Mouse (Mus musculus): Measurements from ENCODE around the gene Oip5.
A peak's percentile ranks its signal among the peaks of the same experiment; 100 is the strongest.
"Not testable (repeated sequence)": the region's sequence is repeated elsewhere in the genome, so short reads cannot be mapped to it uniquely, and the experiment has no call there.

The Oip5 gene

DNA sequence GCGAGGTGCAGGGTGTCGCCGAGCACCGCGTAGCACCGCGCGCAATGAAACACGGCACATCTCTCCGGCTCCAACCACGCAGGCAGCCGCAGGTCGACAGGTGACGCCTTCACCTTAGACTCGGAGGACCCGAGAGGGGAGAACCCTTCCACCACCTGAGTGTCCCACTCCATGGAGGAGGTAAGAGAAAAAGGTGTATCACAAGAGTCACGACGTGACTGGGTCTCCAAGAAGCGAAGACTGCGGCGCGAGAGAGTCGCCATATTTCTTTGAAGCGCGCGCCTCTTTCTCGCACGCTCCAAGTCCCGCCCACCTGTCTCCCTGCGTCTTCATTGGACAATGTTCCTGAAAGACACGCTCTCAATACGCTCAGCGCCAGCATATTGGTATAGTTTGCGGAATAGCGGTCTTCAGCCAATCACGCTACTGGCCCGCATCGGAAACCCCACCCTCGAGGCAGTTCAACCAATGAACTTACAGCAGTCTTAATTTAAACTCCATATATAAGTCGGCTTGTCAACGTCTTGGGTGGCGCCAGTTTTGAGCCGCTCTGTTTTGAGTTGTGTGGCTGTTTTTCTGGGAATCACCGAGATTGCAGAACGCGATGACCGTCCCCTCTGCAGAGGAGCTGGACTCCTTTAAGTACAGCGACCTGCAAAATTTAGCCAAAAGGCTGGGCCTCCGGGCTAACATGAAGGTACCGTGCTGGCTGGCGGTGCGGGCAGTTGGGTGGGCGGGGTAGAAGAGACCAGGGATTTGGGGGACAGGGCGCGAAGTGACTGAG lies at the start of gene Oip5, which contains the start of gene Nusap1:
Oip5 (minus strand) TSS at position 271 of the 784 bp plus-strand sequence.
Nusap1 (plus strand) TSS at position 100 of the 784 bp plus-strand sequence.
- peak; percentile 90 to 93 for DNase-seq (ENCODE audit: low spot score in 2 of 2)

DNA sequence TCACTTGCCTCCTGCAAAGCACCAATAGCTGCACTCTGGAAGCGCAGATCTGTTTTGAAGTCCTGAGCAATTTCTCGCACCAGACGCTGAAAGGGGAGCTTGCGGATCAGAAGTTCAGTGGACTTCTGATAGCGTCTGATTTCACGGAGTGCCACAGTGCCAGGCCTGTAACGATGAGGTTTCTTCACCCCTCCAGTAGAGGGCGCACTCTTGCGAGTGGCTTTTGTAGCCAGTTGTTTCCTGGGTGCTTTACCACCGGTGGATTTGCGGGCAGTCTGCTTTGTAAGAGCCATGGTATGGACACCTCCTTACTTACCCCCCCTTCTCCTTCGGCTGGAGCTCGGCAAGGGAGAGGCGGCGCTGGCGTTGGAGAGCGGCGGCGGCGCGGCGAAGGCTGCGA lies 47.5 kb upstream of the Oip5 start:
- DNase-seq (ENCODE audit: low spot score in 2 of 2) = not testable (repeated sequence)

DNA sequence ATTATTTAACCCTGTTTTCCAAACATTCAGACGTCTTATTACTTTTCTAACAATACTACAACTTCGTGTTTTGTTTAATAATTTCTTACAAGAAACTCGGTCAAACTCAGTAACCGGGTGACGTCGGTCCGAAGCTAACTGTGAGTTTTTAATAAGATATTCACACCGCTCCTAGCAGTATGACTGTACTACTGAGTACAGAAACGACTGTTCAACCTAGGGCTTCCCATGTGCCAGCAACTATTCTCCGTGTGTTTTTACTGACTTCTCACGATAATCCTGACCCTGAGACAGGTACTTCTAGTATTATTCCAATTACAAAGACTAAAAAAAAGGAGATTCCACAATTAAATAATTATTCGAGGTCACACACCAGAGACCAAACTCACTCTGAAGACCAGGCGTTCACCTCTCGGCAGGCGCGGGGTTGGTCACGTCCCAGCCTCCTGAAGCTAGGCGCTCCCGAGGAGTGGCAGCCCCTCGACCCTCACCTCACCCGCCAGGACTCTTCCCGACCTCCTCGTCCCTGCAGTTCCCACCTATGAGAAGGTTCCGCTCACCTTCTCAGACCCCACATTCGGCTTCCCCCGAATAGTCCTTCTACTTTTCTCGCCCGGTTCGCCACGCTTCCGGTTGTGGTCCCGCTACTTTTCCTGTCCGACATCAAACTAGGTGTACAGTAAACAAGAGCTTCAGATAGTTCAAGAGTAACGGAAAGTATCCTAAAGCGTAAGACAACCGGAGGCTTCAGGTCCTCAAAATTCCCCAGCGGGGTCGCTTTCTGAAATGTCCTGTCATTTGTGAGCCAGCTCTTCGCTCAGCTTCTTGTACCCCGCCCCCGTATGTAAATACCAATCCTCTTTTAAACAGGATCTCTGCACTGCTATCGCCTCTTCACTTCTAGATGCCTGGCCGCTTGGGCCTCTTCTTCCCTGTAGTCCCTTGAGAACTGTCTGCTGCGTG lies 44.2 kb upstream of the Oip5 start, which contains the start of gene Ndufaf1:
Ndufaf1 (minus strand) TSS at position 608 of the 963 bp plus-strand sequence.
- peak; percentile 68 to 78 for DNase-seq (ENCODE audit: low spot score in 2 of 2)

DNA sequence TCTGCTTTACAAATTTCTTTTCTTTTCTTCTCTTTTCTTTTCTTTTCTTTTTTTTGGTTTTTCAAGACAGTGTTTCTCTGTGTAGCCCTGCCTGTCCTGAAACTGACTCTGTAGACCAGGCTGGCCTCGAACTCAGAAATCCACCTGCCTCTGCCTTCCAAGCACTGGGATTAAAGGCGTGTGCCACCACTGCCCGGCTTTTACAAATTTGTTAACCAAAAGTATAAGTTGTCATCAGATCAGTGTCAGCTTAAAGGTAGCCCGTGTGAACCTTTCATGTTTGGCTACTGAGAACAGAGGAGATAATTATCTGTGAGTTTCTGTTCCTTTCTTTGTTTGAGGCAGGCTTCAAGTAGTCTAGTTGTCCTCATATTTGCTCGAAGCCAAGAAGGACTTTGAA lies 26.0 kb upstream of the Oip5 start:
- DNase-seq (ENCODE audit: low spot score in 2 of 2) = no peak

DNA sequence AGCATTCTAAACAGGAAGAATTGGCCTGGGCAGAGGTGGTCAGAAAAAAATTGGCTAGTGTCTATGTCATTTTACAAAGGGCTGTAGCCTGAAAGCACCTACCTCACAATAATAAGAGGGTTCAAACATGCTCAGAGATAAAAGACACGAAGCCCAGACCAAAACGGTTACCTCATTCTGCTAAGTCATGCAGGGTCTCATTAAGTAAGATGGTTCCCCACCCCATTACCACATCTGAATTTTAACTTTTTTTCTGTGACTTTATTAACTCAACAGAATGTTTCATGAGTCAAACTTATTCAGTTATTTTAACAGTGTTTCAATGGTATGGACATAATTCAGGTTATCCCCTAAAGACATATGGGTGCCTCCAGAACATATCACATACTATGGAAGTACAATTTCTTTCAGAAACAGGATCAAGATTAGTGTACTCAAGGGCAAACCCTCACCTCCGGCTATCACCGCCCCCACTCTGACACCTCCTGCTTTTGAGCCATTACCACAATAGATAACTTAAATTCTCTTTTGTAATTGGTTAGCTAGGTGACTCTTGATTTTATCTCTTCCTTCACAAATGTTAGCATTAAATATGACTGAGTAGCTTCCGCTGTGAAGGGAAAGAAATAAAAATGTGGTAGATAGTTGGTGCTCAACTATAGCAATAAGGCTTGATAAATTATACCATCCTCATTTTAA lies 23.1 kb upstream of the Oip5 start:
- no peak for DNase-seq (ENCODE audit: low spot score in 2 of 2)

DNA sequence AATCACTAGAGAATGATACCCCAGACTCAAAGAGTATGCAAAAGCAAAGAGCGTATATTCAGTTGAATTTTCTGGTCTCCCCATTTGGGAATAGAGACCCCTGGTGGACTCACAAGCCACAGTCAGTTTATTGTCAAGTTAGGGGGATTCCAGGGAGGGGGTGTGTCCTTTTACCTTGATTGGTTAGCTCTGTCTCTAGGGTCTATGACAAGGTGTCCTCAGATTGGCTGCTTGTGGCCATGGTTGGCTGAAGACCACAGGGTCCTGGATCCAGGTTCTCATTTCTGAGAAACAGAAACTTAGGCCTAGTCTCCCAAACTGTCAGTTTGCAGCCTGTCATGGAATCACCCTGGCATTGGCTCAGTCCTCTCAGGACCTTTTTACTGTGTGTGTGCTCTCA lies 18.5 kb upstream of the Oip5 start:
- no peak for DNase-seq (ENCODE audit: low spot score in 2 of 2)

DNA sequence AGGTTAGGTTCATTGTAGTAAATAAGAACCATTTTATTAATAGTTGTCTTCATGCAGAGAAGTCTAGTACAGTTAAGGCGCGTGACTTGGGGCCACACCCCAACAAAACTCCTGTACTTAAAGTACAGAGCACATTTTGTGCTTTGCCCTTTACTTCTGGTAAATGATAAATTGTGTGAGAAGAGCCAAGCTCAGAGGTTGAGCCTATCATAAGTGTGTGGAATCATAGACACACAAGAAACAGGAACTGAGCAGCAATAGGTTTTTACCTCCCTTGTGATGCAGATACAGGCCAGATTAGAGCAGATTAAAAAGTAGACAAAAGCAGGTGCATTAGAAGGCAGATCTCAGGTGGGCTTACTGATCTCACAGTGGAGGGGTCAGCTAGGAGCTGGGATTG lies 3.0 kb upstream of the Oip5 start:
- no peak for DNase-seq (ENCODE audit: low spot score in 2 of 2)

DNA sequence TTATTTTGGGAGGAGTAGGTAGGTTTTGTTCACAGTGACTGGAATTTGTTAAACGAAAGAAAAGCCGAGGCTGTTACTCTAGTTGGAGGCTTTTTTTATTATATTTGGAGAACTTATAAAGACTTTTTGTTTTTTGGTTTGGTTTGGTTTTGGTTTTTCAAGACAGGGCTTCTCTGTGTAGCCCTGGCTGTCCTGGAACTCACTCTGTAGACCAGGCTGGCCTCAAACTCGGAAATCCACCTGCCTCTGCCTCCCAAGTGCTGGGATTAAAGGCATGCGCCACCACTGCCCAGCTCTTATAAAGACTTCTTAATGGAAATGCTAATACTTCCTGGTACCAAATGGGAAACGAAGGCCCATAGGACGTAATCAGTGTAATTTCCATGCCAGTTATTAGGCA lies 733 bp upstream of the Oip5 start:
- DNase-seq (ENCODE audit: low spot score in 2 of 2) = not testable (repeated sequence)

DNA sequence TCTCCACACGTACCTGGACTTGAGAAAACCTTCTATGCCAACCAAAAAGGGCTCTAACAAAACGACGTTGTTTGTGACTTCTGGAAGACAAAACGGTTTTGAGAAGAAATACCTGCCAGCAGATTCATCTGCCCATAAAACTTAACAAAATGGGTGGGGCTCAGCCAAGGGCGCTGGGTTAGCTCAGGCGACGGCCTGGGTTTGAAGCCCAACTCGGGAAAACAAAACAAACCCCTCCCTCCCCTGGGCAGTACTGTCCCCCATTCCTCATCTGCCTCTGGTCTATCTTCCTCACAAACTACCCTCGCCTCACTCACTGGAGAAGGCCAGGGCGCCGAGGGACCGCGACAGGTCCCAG lies 449 bp downstream of the Oip5 start:
- no peak for DNase-seq (ENCODE audit: low spot score in 2 of 2)

DNA sequence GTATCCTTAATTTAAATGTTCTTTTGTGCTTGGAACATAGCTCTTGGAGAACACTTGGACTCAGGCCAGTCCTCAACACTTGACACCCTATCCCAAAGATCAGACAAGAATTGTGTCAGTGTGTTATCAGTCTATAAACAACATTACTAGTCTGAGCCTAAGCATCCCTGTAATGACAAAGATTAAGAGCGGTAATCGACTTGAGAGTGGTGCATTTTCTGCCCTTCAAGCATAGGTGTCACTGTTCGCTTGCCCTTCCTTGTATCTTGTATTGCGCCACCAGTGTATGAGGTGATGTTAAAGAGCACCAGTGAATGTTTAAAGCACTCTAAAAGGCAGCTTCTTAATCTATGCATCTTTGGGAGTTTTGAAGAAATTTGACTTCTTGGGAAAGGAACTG lies 11.2 kb downstream of the Oip5 start:
- DNase-seq (ENCODE audit: low spot score in 2 of 2) = no peak

DNA sequence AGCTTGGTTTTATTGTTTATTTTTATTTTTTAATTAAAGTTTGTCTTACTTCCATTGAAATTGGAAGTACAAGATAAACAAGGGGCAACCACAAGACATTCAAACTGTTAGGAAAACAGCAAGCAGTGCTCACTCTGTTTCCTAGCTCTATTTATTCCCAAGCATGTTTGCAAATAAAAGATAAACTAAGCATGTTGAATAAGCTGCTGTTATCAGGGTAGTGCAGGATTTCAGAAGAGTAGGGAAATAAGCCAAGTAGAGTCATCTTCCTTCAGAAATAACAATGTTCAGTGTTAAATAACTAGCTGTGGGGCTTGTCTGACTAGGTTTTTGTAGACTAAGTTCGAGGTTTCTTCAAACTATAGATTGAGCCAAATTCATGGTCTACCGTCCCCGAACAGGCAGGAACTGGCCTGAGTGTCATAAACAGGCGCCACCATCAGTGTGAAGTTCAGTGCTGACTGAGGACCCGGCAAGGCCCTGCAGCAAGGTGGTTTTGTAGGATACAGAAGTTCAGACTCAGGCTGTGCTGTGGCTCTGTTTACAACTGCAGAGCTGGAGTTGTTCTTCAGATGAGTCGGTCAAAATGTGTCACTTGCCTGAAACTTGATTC lies 12.8 kb downstream of the Oip5 start:
- DNase-seq (ENCODE audit: low spot score in 2 of 2) = no peak

DNA sequence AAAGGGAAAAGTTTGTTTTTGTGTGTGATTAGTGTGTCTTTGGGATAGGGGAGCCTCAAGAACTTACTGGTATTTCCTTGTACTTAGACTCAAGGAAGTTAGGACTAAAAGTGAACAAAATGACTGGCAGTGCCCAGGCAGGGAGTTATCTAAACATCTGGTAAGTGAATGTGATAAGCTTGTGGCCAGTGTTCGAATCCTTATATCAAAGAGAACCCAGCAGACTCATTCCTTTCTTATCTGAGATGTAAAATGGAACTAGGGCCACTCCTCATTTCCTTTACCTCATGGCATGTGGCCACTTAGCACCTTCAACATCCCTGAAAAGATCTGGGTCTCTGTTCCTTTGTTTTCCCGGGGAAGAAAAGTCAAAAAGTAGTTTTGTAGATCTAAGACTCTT lies 14.4 kb downstream of the Oip5 start:
- DNase-seq (ENCODE audit: low spot score in 2 of 2) = no peak

DNA sequence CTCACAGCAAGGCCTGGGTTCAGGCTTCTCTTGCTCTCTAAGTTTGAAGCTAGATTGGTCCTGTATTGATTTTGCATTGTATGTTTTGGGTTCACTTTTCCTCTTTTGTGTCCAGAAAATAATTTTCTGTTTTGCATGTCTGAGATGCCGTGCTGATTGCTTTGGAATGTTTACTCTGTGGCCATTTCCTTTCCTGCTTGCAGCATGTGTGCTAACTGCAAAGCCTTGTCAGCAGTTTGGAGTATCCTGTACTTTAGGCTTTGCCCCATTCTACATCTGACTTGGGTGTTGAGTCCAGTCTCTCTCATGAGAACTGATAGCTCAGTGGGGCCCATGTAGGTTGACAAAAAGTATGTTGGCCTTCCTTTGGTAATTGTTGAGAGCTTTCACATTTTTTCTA lies 15.8 kb downstream of the Oip5 start:
- DNase-seq (ENCODE audit: low spot score in 2 of 2) = no peak

DNA sequence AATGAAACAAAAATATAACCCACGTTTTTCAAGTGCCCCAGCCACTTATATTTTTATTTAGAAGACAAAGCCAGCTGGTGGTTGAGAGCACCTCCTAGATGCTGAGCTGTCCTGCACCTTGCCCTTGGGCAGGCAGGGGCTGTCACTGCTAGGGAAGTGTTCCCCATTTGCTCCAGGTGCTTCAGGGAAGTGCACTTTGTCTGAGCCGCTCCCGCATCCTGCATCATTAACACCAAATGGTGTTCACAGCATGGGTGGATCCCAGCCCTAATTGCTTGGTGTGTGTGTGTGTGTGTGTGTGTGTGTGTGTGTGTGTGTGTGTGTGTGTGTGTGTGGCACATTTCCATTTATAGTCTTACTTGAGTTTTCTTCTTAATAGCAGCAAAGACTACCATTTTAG lies 16.7 kb downstream of the Oip5 start:
- not testable (repeated sequence) for DNase-seq (ENCODE audit: low spot score in 2 of 2)

DNA sequence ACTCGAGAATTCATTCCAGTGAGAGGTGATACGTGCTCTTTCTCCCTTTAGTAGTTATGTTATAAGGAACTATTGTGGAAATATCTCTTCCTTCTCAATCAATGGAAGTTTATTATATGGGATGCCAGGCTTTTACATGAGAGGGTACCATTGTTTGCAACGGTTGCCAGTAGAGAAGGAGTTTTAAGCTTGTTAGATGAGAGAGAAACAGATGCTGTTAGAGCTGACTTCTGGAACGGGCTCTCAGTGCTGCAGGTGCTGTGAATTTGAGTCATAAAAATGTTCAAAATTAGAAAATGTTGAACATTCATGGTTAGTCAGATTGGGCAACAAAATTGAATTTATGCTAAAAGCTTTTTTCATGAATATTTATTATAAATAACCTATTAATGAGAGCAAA lies 17.2 kb downstream of the Oip5 start:
- no peak for DNase-seq (ENCODE audit: low spot score in 2 of 2)

DNA sequence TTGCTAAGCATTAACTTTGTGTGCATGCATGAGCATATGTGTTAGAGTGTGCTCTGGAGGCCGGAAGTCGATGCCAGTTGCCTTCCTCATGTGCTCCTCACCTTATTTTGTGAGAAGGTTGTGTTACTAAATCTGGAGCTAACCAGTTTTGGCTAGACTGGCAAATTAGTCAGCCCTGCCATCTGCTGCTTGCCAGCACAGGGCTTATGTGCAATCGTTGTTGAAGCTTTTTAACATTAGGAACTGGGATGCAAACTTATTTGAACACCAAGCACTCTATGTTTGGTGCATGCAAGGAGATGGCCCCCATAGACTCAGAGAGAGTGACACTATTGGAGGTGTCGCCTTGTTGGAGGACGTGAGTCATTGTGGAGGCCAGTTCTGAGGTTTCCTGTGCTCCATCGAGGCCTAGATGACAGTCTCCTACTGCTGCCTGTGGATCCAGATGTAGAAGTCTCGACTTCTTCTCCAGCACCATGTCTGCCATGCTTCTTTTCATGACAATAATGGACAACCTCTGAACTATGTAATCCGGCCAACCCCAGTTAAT lies 21.4 kb downstream of the Oip5 start:
- no peak for DNase-seq (ENCODE audit: low spot score in 2 of 2)

DNA sequence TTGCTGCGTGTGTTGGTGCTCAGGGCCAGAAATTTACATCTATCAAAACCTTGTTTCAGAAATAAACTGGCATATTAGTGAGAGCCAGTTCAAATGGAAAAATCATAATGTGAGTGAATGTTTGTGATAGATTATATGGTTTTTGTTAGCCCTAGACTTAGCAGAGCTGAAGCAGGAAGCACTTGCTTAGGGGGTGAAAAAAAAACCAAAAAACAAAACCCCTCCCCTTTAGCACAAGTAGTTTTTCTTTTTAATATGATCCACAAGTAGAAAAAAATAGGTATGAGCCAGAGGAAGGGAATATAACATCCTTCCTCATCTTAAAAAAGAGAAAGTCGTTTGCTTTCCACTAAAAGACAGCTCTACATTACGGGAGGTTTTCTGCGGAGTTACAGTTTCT lies 23.0 kb downstream of the Oip5 start:
- DNase-seq (ENCODE audit: low spot score in 2 of 2) = no peak

DNA sequence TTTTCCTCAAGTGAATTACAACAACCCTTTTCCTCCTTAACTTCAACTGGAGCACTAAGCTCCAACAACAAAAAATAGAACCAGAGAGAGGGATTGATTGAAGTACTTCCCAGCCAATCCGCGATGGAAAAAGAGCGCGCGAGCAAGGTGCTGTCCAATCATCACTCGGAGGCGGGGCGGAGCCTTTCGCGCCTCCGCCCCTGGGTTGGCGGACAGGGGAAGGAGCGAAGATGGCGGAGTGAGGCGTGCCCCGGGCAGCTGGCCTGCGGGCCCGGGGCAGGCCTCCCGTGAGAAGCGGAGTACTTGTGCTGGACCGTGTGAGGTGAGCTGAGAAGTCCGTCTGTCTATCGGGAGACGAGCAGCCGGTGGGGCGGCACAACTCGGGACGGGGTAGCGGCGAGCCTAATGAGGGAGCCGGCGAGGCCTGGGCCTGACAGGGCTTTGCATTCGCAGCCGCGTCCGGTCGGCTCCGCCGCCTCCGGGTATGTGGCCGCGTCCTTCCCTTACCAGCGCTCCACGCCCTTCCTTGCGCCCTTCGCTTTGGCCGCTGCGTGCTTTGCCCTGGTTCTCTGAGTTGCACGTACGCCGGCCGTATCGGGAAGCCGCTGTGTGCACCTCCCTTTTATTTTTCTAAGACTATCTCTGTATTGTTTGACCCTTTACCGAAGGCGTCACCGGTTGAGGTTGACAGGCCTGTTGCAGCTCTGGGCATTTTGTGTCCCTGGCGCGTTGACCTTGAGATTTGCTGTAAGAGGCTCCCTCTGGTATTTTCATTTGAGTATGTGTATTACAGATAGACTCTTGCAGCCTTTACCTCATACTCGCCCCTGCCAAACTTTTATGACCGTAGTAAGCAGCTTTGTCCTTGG lies 23.9 kb downstream of the Oip5 start:
- peak; percentile 91 to 97 for DNase-seq (ENCODE audit: low spot score in 2 of 2)

DNA sequence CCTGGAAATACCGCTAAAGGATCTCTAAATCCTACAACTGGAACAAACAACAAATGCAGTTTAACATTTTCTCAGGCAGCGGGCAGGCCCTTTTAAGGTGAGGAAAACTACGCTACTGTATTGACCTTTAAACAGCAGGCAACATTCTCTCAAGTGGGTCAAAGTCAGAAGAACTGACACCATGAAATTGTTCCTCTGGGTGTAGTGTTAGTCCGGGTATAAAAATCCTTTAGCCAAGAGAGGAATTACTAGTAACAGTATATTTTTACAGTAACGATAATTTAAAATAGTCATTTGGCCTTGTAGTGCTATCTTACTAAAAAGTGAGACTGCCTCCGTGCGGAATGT lies 24.5 kb downstream of the Oip5 start:
- DNase-seq (ENCODE audit: low spot score in 2 of 2) = no peak

DNA sequence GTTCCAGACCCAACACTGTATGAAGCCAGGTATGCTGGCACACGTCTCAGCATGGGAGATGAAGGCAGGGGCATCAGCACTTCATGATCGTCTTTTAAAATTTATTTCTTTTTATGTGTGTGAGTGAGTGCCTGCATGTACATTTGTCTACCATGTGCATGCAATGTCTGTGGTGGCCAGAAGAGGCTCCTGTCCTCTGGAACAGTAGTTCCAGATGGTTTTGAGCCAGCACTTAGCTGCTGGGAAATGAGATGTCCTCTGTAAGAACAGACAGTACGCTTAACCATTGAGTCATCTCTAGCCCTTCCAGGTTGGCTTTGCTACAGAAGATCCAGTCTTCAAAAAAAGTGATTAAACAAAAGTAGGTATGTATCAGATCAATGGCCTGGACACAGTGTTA lies 27.0 kb downstream of the Oip5 start:
- DNase-seq (ENCODE audit: low spot score in 2 of 2) = no peak

DNA sequence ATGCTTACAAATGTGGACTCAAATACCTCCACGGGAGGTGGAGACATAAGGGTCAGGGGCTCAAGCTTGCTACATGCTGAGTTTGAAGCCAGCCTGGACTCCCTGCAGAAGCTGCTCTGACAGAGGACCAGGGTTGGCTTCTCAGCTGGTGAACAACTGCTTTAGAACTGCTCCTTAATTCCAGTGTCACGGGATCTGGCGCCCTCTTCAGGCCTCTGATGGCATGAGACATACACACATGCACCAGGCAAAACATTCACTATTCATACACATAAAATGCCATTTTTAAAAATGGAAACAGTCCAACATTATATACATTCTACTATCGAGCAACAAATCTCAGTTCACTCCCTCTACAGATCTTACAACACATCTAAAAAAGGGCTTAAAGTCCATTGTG lies 30.9 kb downstream of the Oip5 start:
- DNase-seq (ENCODE audit: low spot score in 2 of 2) = peak; percentile 55 to 75

Measured in thymus, postnatal 10 days (tissue).